Mouse (Mus musculus) brown adipose tissue, adult 24 weeks (tissue): Measurements from ENCODE around the gene Zfp119a. TPM values are rescaled to one million over a fixed set of nuclear protein-coding genes. Genes with fewer than 3 reads are reported as not detected.

ENCODE experiments used
- polyA plus RNA-seq: library from polyadenylated mRNA; stranded (reverse); fragments of >200 nt; gene quantifications from 2 replicates; pipeline ENCODE4 v1.2.4, GENCODE M21; 2012; ENCODE audit not compliant: missing spikeins, insufficient read depth, insufficient read length

The Zfp119a gene
- polyA plus RNA-seq, 1 experiment: 1.7 TPM

Other genes starting within 250 kb of the Zfp119a start
- 1.9 and 2.6 TPM in 2 replicates for gene Pot1b, start 166.3 kb downstream of the Zfp119a start, polyA plus RNA-seq
- 0.33 and 0.48 TPM in 2 replicates for gene Adgre4, start 128.9 kb downstream of the Zfp119a start, polyA plus RNA-seq
- gene Zfp959, start 13.2 kb upstream of the Zfp119a start, polyA plus RNA-seq: 4.2 and 6.4 TPM in 2 replicates
- gene Zfp119b, start 70.6 kb upstream of the Zfp119a start, polyA plus RNA-seq: 1.3 and 3.3 TPM in 2 replicates
- 0.91 and 2.3 TPM in 2 replicates for gene Ebi3, start 73.7 kb upstream of the Zfp119a start, polyA plus RNA-seq
- gene Yju2, start 80.2 kb upstream of the Zfp119a start, polyA plus RNA-seq: 4.6 and 6.0 TPM in 2 replicates
- not detected in 2 replicates for gene Shd, start 91.5 kb upstream of the Zfp119a start, polyA plus RNA-seq
- 0.59 TPM in 1 of 2 replicates, not detected in the other for gene Fsd1, start 107.6 kb upstream of the Zfp119a start, polyA plus RNA-seq
- 7.5 and 10.4 TPM in 2 replicates for gene Stap2, start 126.7 kb upstream of the Zfp119a start, polyA plus RNA-seq
- gene Mpnd, start 126.8 kb upstream of the Zfp119a start, polyA plus RNA-seq: 43.2 and 52.6 TPM in 2 replicates
- gene Sh3gl1, start 157.7 kb upstream of the Zfp119a start, polyA plus RNA-seq: 14.0 and 16.1 TPM in 2 replicates
- 0.99 and 2.7 TPM in 2 replicates for gene Chaf1a, start 161.5 kb upstream of the Zfp119a start, polyA plus RNA-seq
- gene Ubxn6, start 196.1 kb upstream of the Zfp119a start, polyA plus RNA-seq: 41.1 and 69.6 TPM in 2 replicates
- gene Hdgfl2, start 200.7 kb upstream of the Zfp119a start, polyA plus RNA-seq: 17.6 and 19.3 TPM in 2 replicates
- gene Plin4, start 230.9 kb upstream of the Zfp119a start, polyA plus RNA-seq: 195 and 205 TPM in 2 replicates
- gene Plin5, start 238.7 kb upstream of the Zfp119a start, polyA plus RNA-seq: 138 and 171 TPM in 2 replicates
- 61.5 and 101 TPM in 2 replicates for gene Lrg1, start 243.1 kb upstream of the Zfp119a start, polyA plus RNA-seq